Mouse (Mus musculus): ENCODE measurements around the gene Hoxa11.

Gene Hoxa11

GRCm38 (mm10) chr6:52206882-52207683 is 38.5 kb downstream of the Hoxa11 start:
- no peak for DNase-seq (ENCODE audit: low spot score)

GRCm38 (mm10) chr6:52205638-52206621 is 39.7 kb downstream of the Hoxa11 start:
- DNase-seq (ENCODE audit: low spot score): no peak

GRCm38 (mm10) chr6:52205221-52205620 is 40.4 kb downstream of the Hoxa11 start:
- DNase-seq (ENCODE audit: low spot score): no peak

- DNase-seq (ENCODE audit: low spot score): peak; percentile 91
Measured at GRCm38 (mm10) chr6:52204050-52204752, 41.4 kb downstream of the Hoxa11 start, which contains the start of gene Hoxa5. Hoxa5 (minus strand) TSS chr6:52204587.

- DNase-seq (ENCODE audit: low spot score): no peak
Measured at GRCm38 (mm10) chr6:52203371-52204049, 42.1 kb downstream of the Hoxa11 start.

- no peak for DNase-seq (ENCODE audit: low spot score)
Measured at GRCm38 (mm10) chr6:52203121-52203370, 42.6 kb downstream of the Hoxa11 start.

- no peak for DNase-seq (ENCODE audit: low spot score)
Measured at GRCm38 (mm10) chr6:52202362-52203120, 43.1 kb downstream of the Hoxa11 start.

- DNase-seq (ENCODE audit: low spot score): no peak
Measured at GRCm38 (mm10) chr6:52201269-52201668, 44.3 kb downstream of the Hoxa11 start.

- DNase-seq (ENCODE audit: low spot score): no peak
Measured at GRCm38 (mm10) chr6:52200751-52201250, 44.8 kb downstream of the Hoxa11 start.

- no peak for DNase-seq (ENCODE audit: low spot score)
Measured at GRCm38 (mm10) chr6:52200073-52200750, 45.4 kb downstream of the Hoxa11 start.

GRCm38 (mm10) chr6:52197271-52197670 is 48.3 kb downstream of the Hoxa11 start:
- DNase-seq (ENCODE audit: low spot score): peak; percentile 86

- no peak for DNase-seq (ENCODE audit: low spot score)
Measured at GRCm38 (mm10) chr6:52196811-52197210, 48.8 kb downstream of the Hoxa11 start.

GRCm38 (mm10) chr6:52194690-52195089 is 50.9 kb downstream of the Hoxa11 start:
- peak; percentile 82 for DNase-seq (ENCODE audit: low spot score)
